Mouse (Mus musculus) T-helper 17 cell (primary cell): ENCODE data around the gene Invs.

Experiments
- in situ Hi-C, 2 experiments: fragments of 300-600 bp; cut with MboI, MseI; formaldehyde crosslinking; loops; 1 replicate in 1 of 2; 2 replicates in 1 of 2; pipeline ENCODE4 v1.15.1; 2025; ENCODE audit warnings: high pct_unique_total_duplicates in 2 of 2

Gene Invs

DNA sequence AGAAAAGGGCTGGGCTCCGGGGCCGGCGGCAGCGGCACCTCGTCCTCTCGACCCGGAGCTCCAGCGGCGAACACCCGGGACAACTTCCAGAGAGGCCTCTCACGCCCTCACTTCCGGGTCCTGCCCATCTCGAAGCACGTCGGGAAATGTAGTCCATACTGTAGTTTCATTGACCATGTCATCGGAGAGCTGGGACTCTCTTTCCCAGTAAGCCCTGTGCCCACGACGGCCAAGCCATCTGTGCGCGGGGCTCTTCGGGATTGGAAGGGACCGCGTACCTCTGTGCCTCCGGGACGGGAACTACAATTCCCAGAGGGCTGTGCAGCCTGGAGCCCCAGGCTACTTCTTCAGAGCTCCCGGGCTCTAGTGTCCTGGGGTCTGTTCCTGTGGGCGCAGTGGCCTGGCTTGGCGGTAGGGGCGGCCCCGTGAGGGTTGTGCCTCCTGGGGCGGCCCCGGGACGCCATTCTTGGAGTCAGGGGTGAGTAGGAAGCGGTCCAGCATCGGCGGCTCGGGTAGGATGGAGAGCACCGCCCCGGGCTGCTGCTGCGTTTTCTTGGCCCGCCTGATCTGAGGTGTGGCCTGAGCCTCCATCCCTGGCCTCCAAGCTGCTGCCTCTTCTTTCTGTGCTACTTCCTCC, at the start of gene Invs, which contains the start of gene Erp44:
TSS of gene Invs (plus strand) at position 263 of the 637 bp plus-strand sequence.
TSS of gene Erp44 (minus strand) at position 61 of the 637 bp plus-strand sequence.
- in situ Hi-C loops: loop anchor here in 1 of 2 experiments (10.0 to 25.0 kb wide), 3 partner anchors 235 to 1358 kb away; partner anchors contain the start of genes Nr4a3 and Rnf20

DNA sequence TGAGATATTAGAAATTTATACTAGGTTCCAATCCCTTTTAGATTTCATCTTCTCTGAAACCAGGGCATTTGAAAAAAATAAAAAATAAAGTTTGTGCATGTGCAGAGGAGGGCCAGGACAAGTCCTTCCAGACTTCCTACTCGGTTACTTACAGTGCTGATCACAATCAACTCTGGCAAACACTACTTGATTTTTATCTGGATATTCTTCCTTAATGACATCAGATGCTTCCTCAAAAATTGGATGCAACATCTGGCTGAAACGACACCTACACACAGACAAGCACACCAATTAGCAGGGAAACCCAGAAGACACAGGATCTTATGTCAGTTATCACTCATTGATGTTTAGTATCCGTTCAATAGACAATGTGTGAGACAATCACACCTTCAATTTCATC, 42.8 kb upstream of the Invs start:
- in situ Hi-C loops: no loop called here

DNA sequence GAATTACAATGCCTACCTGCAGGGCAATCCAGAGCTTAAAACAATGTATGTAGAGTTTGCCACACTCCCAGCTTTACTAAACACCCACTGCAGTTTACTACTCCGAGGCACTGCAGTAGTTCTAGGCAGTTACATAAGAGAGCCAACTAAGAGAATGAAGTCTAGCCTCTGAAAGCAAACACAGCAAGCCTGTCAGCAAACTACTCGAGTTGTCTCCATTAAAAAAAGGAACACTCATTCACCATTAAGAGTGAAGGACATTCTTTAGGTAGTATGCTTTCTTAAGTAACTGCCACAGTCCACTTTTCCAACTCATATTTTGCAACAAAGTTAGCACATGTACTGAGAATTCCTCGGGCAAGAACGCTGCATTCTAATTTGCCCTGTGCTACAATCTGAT, 40.5 kb upstream of the Invs start:
- in situ Hi-C loops: no loop called here

DNA sequence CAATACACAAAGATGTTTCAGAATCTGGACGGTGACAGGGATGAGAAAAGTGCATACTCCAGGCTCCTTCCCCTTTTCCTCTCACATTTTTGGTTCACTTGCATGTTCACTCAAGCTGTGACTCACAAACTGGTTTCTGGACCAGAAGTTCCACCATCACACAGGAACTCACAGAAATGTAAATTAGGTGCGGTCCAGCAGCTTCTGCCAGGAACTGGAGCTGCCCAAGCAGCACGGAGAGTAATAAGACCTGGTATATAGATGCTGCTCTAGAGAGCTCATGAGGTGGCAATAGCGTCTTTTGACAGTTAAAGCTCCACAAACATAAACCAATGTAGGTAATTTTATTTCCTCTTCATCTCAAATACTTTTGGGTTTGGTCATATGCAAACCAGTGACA, 37.1 kb upstream of the Invs start:
- in situ Hi-C loops: no loop called here

DNA sequence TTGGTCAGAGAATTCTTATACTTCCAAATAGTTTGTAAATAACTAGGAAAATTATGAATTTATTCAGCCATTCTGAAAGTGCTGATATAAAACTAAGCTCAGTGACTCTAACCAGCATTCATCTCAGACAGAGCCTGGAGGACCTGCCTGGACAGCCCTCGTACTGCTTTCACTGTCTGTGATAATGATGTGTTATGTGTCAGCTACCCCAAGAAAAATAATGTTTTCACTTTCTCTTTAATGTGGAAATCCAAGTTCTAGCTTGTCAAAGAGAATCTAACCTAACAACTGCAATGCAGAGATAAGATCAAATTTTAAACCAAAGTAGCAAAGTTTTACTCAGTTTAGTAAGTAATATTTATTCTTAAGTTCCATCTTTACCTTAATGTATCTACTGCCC, 35.8 kb upstream of the Invs start:
- in situ Hi-C loops: no loop called here

DNA sequence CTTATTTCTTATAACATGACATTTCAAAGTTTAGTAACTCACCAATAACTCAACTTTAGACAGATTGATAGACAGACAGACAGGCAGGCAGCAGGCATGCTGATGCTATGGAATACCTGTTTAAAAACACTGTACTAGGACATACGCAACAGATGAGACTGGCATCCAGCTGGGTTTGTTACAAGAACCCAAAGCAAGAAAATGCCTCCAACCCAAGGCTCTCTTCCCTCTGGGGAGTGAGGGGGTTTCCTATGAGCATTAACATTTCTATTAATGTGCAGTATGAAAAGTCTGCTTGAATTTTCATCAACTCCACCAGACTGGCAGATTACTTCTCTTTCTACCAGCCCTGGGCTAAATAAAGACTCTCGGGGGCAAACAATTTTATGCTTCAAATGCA, 35.3 kb upstream of the Invs start:
- in situ Hi-C loops: no loop called here

DNA sequence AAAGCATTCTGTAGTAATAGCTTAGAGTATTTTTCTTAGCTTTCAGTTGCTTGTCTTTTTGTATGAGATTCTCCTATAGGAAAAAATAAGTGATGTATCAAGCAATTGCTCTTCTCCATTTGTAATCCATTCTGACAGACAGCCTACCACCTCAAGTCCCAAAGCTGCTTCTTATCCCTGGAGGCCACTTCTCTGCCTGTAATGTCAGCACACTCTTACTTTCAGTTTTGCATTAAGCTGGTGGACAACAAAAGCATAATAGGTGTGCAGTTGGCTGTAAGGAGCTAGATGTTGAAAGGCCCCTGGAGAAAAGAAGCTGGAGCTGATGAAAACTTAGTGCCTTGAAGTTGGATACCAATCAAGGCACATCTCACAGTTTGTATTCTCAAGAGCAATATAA, 26.3 kb upstream of the Invs start:
- in situ Hi-C loops: no loop called here

DNA sequence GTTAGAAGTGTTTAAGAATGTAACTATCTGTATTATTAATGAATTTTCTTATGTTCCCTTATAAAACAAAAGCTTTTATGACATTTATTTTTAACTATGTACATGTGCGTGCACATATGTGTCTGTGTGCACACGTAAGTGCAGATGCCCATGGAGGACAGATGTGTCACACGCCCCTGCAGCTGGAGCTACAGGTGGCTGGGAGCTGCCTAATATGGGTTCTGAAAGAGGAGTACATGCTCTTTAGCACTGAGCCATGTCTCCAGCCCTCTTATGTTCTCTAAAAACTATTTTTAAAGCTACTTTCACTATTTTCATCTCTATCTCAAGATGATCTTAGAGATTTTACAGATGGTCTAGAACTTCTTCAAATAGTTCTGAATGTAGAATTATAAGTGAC, 21.5 kb upstream of the Invs start:
- in situ Hi-C loops: loop anchor here in 1 of 2 experiments (5.0 kb wide), 1 partner anchor 36 kb away; no protein-coding TSS in a partner anchor

DNA sequence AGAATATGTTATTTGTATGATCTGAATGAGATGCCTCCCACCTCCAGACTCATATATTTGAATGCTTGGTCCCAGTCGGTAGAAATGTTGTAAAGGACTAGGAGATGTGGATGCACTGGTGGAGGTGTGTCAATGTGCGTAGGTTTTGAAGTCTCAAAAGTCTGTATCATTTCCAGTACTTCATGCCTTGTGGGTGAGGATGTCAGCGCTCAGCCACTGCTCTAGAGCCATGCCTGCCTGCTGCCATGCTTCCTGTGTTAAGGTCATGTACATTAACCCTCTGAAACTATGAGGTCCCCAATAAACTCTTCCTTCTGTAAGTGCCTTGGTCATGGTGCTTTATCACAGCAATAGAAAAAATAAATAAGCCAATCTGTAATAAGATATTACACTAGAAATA, 11.9 kb upstream of the Invs start:
- in situ Hi-C loops: no loop called here

DNA sequence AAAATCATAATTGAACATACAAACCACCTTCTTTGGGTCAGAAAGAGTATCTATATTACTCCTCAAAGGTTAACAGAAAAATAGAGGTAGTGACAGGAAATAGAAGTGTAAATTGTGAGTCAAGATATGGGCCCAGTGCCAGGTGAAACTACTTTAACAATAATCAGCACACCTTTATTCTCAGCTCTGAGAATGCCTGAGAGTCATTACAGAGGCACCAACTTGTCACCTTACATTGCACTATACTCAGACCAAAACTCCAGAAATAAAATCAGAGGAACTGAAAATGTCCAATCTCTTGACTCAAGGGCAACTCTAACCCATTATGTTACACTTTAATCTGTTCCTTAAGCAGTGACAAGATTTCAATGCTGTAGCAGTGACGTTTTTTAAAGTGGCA, 11.4 kb upstream of the Invs start:
- in situ Hi-C loops: no loop called here

DNA sequence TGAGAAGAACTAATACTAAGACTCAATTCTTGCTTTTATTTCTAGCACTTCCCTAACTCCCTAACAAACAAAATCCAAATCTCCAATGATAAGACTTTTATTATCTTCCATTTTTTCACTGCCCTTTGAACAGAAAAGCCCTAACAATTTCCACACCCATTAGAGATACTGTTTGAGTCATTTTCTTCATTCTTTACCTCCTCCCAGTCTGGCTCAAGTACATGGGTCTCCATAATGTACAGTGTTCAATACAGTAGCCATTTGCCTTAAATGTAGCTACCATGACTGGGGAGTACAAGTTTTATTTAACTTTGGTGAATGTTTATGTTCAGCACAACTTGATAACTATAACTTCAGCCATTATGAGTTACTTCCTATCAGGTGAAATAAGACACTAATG, 9.0 kb upstream of the Invs start:
- in situ Hi-C loops: loop anchor here in 1 of 2 experiments (10.0 kb wide), 1 partner anchor 226 kb away; the partner anchor contains the start of gene Nr4a3

DNA sequence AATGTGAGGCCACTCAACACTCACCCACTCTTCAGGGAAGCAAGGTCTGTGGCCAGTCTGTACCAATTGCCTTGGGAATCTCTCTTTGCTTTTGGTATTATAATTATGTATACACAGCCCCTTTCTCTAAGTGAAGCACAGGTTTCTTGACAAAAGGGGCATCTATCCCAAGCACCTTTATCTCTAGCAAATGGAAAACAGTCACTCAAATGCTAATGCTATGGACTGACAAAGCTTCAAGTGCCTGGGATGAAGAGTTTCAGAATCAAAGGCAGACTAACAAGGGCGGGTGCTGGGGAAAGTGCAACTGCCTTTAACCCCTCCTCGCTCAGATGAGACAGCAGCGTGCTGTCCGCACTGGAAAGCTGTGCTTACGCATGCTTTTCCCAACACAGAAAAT, 7.7 kb upstream of the Invs start:
- in situ Hi-C loops: loop anchor here in 1 of 2 experiments (10.0 kb wide), 1 partner anchor 227 kb away; the partner anchor contains the start of gene Nr4a3

DNA sequence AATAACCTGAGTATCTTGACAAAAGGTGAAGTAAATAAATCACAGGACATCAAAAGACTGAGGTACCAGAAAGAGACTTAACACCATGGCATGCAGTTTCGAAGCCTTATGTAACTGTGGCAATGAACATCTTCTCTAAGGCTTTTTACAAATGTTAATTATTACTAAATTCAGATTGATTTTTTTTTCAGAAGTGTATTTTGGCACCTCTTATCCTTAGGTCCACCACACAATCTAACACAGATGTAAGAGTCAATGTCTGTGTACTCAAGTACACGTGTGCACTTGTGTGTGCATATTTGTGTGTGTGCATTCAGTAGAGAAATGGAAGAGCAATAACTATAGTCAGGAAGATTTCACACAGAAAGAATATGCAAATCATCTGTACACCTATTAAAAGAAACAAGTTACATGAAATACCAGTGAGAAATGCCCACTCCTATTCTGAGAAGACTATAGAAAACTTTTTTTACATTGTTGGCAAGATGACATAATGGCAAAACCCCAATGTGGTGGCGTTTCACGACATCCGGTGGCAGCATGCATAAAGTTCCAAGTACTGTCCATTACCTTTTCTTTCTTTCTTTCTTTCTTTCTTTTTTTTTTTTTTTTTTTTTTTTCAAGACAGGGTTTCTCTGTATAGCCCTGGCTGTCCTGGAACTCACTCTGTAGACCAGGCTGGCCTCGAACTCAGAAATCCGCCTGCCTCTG, 6.3 kb upstream of the Invs start:
- in situ Hi-C loops: loop anchor here in 1 of 2 experiments (10.0 kb wide), 1 partner anchor 228 kb away; the partner anchor contains the start of gene Nr4a3

DNA sequence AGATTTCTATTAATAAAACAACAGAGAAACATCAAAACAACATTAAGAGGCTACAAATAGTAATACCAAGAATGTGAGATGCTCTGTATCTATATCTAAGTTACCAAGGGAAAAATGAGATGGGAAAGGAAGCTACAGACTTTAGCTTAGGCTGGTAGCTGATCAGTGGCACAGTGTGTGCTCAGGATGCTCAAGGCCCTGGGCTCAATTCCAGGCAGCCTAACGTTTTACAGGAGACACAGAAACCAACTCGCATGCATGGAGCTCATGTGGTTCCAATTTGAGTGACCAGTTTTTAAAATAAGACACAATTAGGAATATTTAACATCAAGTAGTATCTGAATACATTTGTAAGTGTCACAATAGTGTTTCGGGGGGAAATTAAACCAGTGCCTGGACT, 3.8 kb upstream of the Invs start:
- in situ Hi-C loops: loop anchor here in 1 of 2 experiments (10.0 to 25.0 kb wide), 2 partner anchors 231 to 1362 kb away; partner anchors contain the start of genes Nr4a3 and Rnf20

DNA sequence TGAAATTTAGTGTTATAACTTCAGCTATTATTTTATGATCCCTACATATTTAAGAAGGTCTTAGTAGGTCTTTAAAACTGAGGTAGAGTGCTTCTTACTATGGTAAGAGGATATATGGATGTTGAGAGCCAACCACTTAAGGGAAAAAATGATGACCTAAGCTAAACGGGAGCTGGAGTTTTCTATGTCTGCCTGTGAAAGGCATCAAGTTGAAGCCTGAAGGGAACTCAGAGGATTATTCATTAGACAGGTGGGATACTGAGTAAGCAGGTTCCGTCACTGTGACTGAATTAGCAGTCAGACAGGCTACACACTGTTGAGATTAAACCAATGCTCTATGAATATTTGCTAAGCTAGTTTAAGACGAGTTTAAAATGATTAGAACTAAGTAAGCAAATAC, 2.5 kb upstream of the Invs start:
- in situ Hi-C loops: loop anchor here in 1 of 2 experiments (10.0 to 25.0 kb wide), 2 partner anchors 232 to 1360 kb away; partner anchors contain the start of genes Nr4a3 and Rnf20

DNA sequence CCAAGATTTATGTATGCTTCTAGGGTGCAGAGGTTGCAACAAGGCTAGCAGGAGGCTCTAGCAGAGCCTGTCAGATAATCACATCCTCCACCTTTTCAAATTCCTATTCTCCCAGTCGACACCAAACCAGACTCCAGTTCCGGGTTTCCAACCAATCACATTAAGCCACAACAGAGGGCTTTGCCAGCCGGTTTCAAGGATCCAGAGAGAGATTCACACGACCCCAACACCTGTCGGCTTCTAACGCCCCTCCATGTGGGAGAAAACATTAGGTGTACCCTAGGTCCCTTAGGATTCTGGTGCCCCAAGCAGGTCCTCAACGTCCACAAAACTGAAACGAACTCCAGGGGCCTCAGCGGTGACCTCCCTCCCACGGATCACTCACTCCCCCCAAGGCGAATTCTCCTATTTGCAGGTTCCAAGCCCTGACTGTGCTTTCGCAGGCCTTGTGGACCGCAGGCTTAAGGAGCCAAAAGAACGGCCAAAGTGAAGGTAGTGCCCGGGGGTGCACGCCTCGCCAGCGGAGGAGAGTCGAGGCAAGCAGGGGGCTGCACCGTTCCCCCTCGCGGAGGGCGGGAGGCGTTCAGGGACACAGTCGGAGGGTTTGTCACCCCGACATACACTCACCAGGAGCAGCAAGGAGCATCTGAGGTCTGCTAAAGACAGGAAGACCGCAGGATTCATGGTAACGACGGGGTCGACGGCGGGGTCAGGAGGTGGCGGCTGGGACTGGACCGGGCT, 633 bp upstream of the Invs start:
- in situ Hi-C loops: loop anchor here in 1 of 2 experiments (10.0 to 25.0 kb wide), 2 partner anchors 234 to 1358 kb away; partner anchors contain the start of genes Nr4a3 and Rnf20

DNA sequence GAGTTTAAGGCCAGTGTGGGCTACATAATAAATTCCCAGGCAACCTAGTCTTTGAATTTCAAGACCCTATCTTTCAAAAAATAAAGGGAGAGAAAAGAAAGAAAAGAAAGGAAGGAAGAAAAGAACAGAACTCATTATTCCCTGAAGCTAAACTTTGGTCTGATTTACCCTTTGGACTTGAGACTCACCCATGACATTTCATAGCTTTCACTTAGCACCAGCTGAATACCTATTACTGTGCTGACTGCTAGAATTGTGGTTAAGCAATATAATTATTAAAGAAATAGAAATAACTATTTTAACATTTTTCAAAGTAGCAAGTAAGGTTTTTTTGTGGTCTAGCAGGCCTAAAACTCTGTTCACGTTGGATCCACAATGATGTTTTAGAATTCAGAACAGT, 1.6 kb downstream of the Invs start:
- in situ Hi-C loops: loop anchor here in 1 of 2 experiments (10.0 to 25.0 kb wide), 2 partner anchors 636 to 1356 kb away; partner anchors contain the start of gene Rnf20

DNA sequence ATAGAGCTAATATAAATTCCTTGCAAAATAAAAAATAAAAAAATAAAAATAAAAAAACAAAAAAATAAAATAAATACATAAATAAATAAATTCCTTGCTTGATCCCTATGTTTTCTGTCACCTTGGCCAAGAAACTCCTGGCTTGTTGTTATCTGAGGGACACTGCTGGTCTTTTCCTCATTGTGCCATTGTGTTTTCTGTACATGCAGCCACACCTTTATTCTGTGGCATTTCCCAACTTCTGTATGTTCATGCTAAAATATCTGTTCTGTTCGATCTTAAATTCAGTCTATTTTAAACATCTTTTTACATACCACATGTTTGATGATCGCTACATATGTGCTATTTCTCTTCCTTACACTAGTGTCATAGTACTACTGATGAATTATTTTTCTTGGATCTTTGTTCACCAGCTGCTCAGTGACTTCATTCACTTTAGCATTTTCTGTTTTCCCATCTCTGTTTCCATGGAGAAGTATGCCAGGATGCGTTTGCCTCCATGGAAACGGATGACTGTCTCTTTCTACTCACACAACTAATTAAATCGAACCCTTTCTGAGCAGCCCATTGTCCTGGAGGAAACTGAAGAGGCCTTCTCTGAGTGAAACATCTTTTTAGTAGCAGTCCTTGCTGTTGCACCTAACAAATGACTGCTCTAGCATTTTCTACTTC, 7.7 kb downstream of the Invs start:
- in situ Hi-C loops: loop anchor here in 1 of 2 experiments (10.0 to 25.0 kb wide), 2 partner anchors 642 to 1350 kb away; partner anchors contain the start of gene Rnf20

DNA sequence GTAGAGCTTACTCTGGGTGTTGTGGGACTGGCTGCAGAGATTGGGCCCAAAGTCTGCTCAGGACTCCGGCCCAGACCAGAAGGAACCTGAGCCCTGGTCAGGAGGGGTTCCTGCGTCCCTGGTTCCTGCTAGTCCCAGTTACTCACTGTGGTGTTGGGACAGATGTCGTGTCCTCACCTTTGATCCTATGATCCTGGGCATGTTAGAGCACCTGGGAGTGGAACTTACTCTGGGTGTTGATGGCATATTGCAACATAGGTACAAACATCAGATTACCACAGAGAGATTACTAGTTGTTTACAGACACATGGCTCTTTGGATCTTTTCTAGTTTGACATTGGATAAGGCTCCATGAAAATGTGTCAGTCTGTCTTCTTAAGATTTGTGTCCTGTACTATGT, 35.3 kb downstream of the Invs start:
- in situ Hi-C loops: no loop called here

DNA sequence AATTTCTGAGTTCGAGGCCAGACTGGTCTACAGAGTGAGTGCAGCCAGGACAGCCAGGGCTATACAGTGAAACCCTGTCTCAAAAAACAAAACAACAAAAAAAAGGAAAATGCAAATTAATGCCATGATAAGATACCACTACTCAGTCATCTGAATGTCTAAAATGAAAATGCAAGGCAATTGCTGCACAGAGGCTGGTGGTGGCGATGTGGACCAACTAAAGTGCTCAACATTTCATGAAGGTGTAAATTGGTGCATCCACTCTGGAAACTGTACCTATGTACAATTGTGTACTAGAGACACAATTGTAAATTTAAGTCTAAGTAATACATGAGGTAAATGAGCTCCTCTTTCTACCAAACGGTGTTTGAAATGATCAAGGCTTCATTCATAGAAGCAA, 36.5 kb downstream of the Invs start:
- in situ Hi-C loops: no loop called here

DNA sequence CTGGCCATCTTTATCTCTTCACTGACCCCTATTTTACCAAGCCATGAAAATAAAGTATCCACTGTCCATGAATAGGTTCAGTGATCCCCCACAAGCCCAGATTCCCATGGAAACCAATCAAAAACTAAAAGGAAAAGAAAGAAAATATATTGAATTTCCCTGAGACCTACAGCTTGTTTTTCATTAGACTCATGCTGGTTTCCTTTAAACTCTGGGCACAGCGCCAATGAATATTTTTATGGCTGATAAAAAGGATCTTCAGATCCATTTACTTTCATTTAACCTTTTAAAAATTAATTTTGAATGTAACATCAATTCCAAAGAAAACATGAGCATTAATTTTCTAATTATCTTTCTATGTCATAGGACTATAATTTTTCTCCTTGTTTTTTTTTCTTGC, 41.7 kb downstream of the Invs start:
- in situ Hi-C loops: no loop called here
